Mouse (Mus musculus) CH12.LX (cell line): Measurements from ENCODE around the gene Stx5a.

ENCODE experiments used
- BHLHE40 ChIP-seq: IDR thresholded peaks from 2 replicates; pipeline ENCODE4 v1.6.1; 2011; ENCODE audit warnings: mild to moderate bottlenecking, low read depth, low read length, improper control_type of control experiment
- CTCF ChIP-seq, 2 experiments: IDR thresholded peaks in 1 of 2; conservative IDR thresholded peaks in 1 of 2; 2 replicates each; pipeline ENCODE4 v1.5.1; 2011 to 2012; ENCODE audit warnings: low read depth in 2 of 2, low read length in 2 of 2, improper control_type of control experiment in 1 of 2, inconsistent platforms in 1 of 2, mild to moderate bottlenecking in 1 of 2, moderate library complexity in 1 of 2
- JUN ChIP-seq: IDR thresholded peaks from 2 replicates; pipeline ENCODE4 v1.6.1; 2011; ENCODE audit warnings: low read depth, mild to moderate bottlenecking, low read length, improper control_type of control experiment, moderate library complexity; ENCODE audit not compliant: insufficient read depth
- POLR2A ChIP-seq: IDR thresholded peaks from 2 replicates; pipeline ENCODE4 v1.6.1; 2011; ENCODE audit warnings: low read depth, mild to moderate bottlenecking, improper control_type of control experiment, low read length
- POLR2AphosphoS2 ChIP-seq: IDR thresholded peaks from 2 replicates; pipeline ENCODE4 v1.6.1; 2011; ENCODE audit warnings: low read depth, low read length, improper control_type of control experiment
- SIN3A ChIP-seq: IDR thresholded peaks from 2 replicates; pipeline ENCODE4 v1.6.1; 2012; ENCODE audit warnings: low read length, improper control_type of control experiment, inconsistent platforms
- ZNF384 ChIP-seq: IDR thresholded peaks from 2 replicates; pipeline ENCODE4 v1.6.1; 2012; ENCODE audit warnings: low read depth, low read length, improper control_type of control experiment, inconsistent platforms

GRCm38 (mm10) chr19:8755652-8756051 is 14.4 kb downstream of the Stx5a start:
- TF ChIP-seq ZNF384, result no peak
- TF ChIP-seq CTCF (conservative IDR thresholded peaks at IDR 0.05 in 1 of 2, IDR thresholded peaks at IDR 0.05 in 1 of 2; ENCODE audit: low read depth in 2 of 2, low read length in 2 of 2), result no peak
- no peak for TF ChIP-seq JUN
- no peak for TF ChIP-seq SIN3A
- no peak for TF ChIP-seq POLR2AphosphoS2
- no peak for TF ChIP-seq BHLHE40
- TF ChIP-seq POLR2A, result no peak
